Mouse (Mus musculus) forebrain, embryonic 12.5 days (tissue): ENCODE data around the gene Aldh3b3. TPM values are rescaled to one million over a fixed set of nuclear protein-coding genes. Genes with fewer than 3 reads are reported as not detected.

ENCODE experiments used
- ATAC-seq: fragments of 200-750 bp; cut with Nextera tagmentation; 2 replicates; pipeline ENCODE4 v1.8.0; 2017; ENCODE audit warnings: moderate TSS enrichment; ENCODE audit not compliant: low FRiP score
- H3K27ac ChIP-seq: fragments of 300-500 bp; sonication (generic); 2 replicates; pipeline ENCODE4 v1.5.1; 2016; ENCODE audit warnings: mild to moderate bottlenecking
- H3K27me3 ChIP-seq: fragments of 300-500 bp; sonication (generic); 2 replicates; pipeline ENCODE4 v1.6.1; 2016; ENCODE audit warnings: mild to moderate bottlenecking
- H3K36me3 ChIP-seq: fragments of 300-500 bp; sonication (generic); replicated peaks from 2 replicates; pipeline ENCODE4 v1.6.1; 2016; ENCODE audit warnings: mild to moderate bottlenecking
- H3K4me1 ChIP-seq: fragments of 300-500 bp; sonication (generic); 2 replicates; pipeline ENCODE4 v1.6.1; 2016
- H3K4me2 ChIP-seq: fragments of 300-500 bp; sonication (generic); 2 replicates; pipeline ENCODE4 v1.6.1; 2016; ENCODE audit warnings: mild to moderate bottlenecking, moderate library complexity
- H3K4me3 ChIP-seq: fragments of 300-500 bp; sonication (generic); replicated peaks from 2 replicates; pipeline ENCODE4 v1.5.1; 2016; ENCODE audit warnings: mild to moderate bottlenecking
- H3K9ac ChIP-seq: fragments of 300-500 bp; sonication (generic); 2 replicates; pipeline ENCODE4 v1.6.1; 2016; ENCODE audit warnings: mild to moderate bottlenecking
- H3K9me3 ChIP-seq: fragments of 300-500 bp; sonication (generic); 2 replicates; pipeline ENCODE4 v1.6.1; 2016
- WGBS: fragments of 180-500 bp; shearing (Covaris S2); methylation state at CpG from one replicate; pipeline ENCODE4 v1.1.7; 2016; 5-methylcytosine and 5-hydroxymethylcytosine counted together
- polyA plus RNA-seq: library from polyadenylated mRNA; unstranded; fragments of >200 nt; fragmentation: Nextera tagmentation; extraction: Ambion mirVana; gene quantifications from 2 replicates; pipeline ENCODE4 v1.2.1, GENCODE M21; 2016

The Aldh3b3 gene
- polyA plus RNA-seq, 1 experiment from 2014 or later, result not detected

DNA sequence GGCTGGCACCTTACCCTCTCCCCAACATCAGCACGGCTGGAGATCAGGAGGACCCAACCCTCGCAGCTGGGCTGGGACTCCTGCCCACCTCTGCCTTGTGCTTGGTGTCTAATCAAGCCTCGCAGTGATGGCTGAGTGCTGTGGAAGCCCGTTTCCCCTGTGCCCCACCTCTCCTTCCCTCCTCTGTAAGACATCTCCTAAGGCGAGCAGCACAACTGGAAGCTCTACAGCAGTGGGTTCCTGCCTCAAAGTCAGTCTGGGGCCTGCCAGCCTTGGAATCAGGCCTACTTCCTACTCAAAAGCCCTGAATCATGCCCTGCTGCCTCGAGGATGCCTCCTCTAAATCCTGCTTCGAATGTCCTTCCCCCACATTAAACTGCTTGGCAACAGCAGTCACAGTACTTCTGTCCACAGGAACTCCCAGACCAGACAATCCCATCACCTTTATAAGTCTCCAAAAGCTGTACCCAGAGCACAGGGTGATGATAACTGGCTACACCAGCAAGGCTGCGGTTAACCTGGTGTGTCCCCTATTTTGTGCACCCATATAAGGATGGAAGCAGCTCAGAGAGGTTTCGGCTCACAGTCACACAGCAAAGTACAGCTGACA, 40.8 kb downstream of the Aldh3b3 start:
- Histone ChIP-seq H3K4me1 (peaks cover 16% of the 10 kb centered on the region), H3K27me3 (peaks cover 4% of the 10 kb centered on the region; the same call in 1 of the 2 replicates), H3K4me3 (no peak overlapping the region), H3K4me2 (peak overlapping the region; percentile 89), H3K9me3 (no peaks in the 10 kb centered on the region), H3K36me3 (no peaks in the 10 kb centered on the region), H3K27ac (no peak overlapping the region), H3K9ac (0 out of 2 replicates have a peak overlapping the region, but pooled peaks have one; percentile 93)
- no peak for ATAC-seq
- WGBS, result 91% methylated on average over 9 of the region's 9 CpGs

DNA sequence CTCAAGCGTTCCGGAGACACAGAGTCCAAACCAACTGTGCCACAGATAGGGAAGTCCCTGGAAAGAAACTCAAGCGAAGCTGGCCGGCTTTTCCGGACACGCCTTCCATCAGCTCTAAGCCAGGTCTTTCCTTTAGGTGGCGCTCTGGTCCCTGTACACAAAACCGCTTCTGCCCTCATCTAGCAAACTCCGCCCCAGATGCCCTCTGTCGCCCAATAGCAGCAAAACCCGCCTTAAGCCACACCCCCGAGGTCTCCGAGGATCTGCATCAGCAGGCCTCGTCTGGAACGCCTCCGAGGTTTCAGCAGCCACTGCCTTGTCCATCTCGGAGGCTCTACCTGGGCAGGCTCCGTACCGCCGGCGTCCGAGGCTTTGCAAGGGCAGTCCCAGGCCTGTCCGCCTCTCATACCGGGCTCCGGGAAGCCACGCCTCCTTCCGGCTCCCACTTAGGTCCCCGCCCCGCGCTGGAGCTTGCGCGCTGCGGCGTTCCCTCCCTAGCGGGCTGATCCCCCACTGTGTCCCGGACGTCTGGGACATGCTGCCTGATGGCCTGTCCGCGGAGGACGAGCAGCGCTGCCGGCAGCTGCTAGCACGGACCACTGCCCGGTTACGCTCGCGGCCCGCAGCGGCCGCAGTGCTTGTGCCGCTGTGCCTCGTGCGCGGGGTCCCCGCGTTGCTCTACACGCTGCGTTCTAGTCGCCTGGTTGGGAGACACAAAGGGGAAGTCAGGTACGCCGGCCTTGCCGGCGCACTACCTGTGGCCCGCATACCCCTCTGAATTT, 41.9 kb downstream of the Aldh3b3 start, which contains the start of the genes Nudt8 and Gm49405:
Nudt8 (plus strand) TSS at position 462 of the 782 bp plus-strand sequence.
Gm49405 (plus strand) TSS at position 508 of the 782 bp plus-strand sequence.
- H3K27me3 ChIP-seq, result peaks cover 4% of the 10 kb centered on the region; the same call in 1 of the 2 replicates
- H3K4me1 ChIP-seq, result peaks cover 16% of the 10 kb centered on the region
- ATAC-seq, result peak; percentile 91
- peak within 1 kb of the TSS; percentile 98 for H3K27ac ChIP-seq
- WGBS, result under 1% methylated on average over 64 of the region's 64 CpGs
- H3K36me3 ChIP-seq, result 0 out of 2 replicates have a peak, but pooled peaks cover 3% of the 10 kb centered on the region
- H3K9me3 ChIP-seq, result no peaks in the 10 kb centered on the region
- H3K9ac ChIP-seq, result peak within 1 kb of the TSS; percentile 93
- peak within 1 kb of the TSS; percentile 77 for H3K4me3 ChIP-seq
- H3K4me2 ChIP-seq, result peak within 1 kb of the TSS; percentile 89

DNA sequence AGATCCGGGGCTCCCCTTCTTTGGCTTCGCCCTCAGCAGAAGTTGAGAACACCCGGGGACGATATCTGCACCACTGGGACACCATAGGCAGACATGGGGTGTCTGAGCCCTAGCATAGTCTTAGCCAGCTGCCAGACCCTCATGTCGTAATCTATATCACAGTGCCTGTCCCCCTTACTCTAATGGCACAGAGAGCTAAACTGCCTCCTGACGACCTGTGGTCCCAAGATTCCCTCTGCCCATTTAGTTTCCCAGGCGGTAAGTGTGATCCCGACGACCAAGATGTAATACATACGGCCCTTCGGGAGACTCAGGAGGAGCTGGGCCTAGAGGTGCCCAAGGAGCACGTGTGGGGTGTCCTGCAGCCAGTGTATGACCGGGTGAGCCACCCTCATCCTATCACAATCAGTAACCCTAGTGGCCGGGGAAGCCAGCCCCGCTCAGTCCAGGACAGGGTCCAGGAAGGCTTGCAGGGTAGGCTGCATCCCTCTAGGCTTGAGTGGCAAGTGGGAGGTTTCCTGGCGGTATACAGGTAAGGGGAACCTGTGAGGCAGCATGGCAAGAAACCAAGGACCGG, 42.6 kb downstream of the Aldh3b3 start:
- Histone ChIP-seq H3K4me2 (peak overlapping the region; percentile 89), H3K27me3 (peaks cover 4% of the 10 kb centered on the region; the same call in 1 of the 2 replicates)
- WGBS, result 16% methylated on average over 17 of the region's 17 CpGs

DNA sequence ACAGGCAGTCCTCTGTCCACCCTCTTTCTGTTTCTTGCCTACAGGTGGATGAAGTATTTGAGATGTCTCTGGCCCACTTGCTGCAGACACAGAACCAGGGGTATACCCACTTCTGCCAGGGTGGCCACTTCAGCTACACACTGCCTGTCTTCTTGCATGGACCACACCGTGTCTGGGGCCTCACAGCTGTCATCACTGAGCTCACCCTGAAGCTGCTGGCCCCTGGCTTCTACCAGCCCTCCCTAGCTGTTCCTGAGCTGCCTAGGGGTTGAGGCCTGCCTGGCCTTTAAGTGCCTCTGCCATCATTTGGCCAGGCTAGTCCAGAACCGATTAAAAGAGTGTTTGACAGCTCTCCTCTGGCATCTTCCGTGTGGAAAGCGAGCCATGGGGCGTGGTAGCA, 43.3 kb downstream of the Aldh3b3 start:
- H3K27ac ChIP-seq, result no peak overlapping the region
- no peak overlapping the region for H3K9ac ChIP-seq
- WGBS, result 90% methylated on average over 5 of the region's 5 CpGs
- peaks cover 16% of the 10 kb centered on the region for H3K36me3 ChIP-seq
- peaks cover 4% of the 10 kb centered on the region; the same call in 1 of the 2 replicates for H3K27me3 ChIP-seq
- H3K4me2 ChIP-seq, result no peak overlapping the region
- no peak for ATAC-seq
- H3K4me1 ChIP-seq, result peaks cover 16% of the 10 kb centered on the region
- no peaks in the 10 kb centered on the region for H3K9me3 ChIP-seq
- no peak overlapping the region; the same call in 1 of the 2 replicates for H3K4me3 ChIP-seq

More for the DNA sequence above, 42.6 kb downstream of the Aldh3b3 start:
- peak overlapping the region; percentile 93 for H3K9ac ChIP-seq
- H3K36me3 ChIP-seq, result peaks cover 8% of the 10 kb centered on the region
- peak overlapping the region; percentile 98 for H3K27ac ChIP-seq
- peak overlapping the region; percentile 77 for H3K4me3 ChIP-seq
- peaks cover 16% of the 10 kb centered on the region for H3K4me1 ChIP-seq
- no peaks in the 10 kb centered on the region for H3K9me3 ChIP-seq
- ATAC-seq, result 0 out of 2 replicates have a peak, but pooled peaks have one; percentile 9

DNA sequence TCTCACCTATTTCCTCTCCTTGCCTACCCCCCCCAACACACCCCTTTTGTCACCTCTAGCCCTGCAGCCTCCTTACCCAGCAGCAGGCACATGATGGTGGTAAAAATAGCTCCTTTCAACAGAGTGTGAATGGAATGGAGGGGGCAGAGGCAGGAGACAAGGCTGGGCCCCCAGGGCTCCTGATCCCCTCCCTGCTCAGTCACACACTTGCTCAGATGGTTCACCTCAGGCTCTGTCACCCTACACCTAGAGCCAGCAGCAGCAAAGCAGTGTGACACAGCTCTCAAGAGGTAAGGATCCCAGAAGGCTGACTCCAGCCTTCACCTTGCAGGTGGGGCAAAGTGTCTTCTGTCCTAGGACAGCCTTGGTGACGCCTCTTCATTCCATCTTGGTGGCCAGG, 44.7 kb downstream of the Aldh3b3 start, which contains the start of gene Doc2g:
Doc2g (plus strand) TSS at position 202 of the 400 bp plus-strand sequence.
- H3K27ac ChIP-seq, result no peak within 1 kb of the TSS
- peaks cover 29% of the 10 kb centered on the region for H3K36me3 ChIP-seq
- no peak within 1 kb of the TSS for H3K4me2 ChIP-seq
- peaks cover 16% of the 10 kb centered on the region for H3K4me1 ChIP-seq
- H3K9ac ChIP-seq, result no peak within 1 kb of the TSS
- no peak within 1 kb of the TSS for H3K4me3 ChIP-seq
- ATAC-seq, result no peak
- H3K9me3 ChIP-seq, result no peaks in the 10 kb centered on the region
- WGBS, result 89% methylated on average over 1 of the region's 1 CpGs
- no peaks in the 10 kb centered on the region for H3K27me3 ChIP-seq

DNA sequence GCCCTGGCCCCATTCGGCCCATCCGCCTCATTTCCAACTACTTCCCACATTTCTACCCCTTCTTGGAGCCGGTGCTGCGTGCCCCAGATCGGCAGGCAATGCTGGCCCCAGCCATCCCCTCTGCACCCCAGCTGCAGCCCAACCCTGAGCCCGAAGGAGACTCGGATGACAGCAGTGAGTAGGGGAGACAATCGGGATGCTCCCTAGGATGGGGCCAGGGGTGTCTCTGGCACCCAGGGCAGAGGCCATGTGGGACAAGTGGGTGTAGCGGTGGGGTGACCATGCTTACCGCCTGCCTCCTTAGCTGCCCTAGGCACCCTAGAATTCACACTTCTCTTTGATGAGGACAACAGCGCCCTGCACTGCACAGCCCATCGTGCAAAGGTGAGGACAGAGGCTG, 45.2 kb downstream of the Aldh3b3 start:
- Histone ChIP-seq H3K36me3 (peaks cover 34% of the 10 kb centered on the region), H3K27me3 (no peaks in the 10 kb centered on the region), H3K9ac (no peak overlapping the region), H3K27ac (no peak overlapping the region), H3K4me1 (peaks cover 16% of the 10 kb centered on the region), H3K9me3 (no peaks in the 10 kb centered on the region), H3K4me3 (no peak overlapping the region), H3K4me2 (no peak overlapping the region)
- no peak for ATAC-seq
- WGBS, result 83% methylated on average over 12 of the region's 12 CpGs

DNA sequence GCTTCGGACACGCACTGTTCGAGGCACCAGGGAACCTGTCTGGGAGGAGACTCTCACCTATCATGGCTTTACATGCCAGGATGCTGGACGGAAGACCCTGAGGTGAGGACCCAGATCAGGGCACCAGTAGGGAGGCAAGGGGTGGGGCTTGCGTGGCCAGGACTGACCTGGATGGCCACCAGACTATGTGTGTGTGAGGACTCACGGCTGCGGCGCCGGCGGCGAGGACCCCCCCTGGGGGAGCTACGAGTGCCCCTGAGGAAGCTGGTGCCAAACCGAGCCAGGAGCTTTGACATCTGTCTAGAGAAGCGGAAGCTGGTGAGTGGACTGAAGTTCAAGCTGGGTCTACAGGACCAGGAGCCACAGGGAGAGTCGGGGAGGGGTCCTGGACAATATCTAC, 45.9 kb downstream of the Aldh3b3 start:
- no peaks in the 10 kb centered on the region for H3K27me3 ChIP-seq
- H3K36me3 ChIP-seq, result peaks cover 41% of the 10 kb centered on the region
- no peak overlapping the region for H3K4me2 ChIP-seq
- no peak overlapping the region for H3K27ac ChIP-seq
- WGBS, result 90% methylated on average over 15 of the region's 15 CpGs
- H3K4me3 ChIP-seq, result no peak overlapping the region
- H3K4me1 ChIP-seq, result peaks cover 16% of the 10 kb centered on the region
- H3K9ac ChIP-seq, result no peak overlapping the region
- ATAC-seq, result no peak
- no peaks in the 10 kb centered on the region for H3K9me3 ChIP-seq

DNA sequence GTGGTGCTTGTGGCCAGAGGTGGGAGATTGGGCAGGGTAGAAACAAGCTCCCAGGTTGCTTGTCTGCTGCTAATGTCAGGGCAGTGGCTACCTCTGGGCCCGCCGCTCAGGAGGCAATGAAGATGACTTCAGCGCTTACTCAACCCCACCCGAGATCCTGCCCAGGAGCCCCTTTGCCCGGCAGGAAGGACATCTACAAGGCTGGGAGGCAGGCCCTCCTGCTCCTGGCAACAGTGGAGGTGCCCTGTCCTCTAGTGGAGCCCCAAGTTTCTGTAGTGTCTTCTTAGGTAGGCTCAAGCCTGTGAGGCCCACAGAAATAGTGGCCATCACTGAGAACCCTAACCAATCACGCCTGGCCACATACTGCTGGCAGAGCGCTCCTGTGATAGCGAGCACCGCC, 46.6 kb downstream of the Aldh3b3 start:
- WGBS, result 89% methylated on average over 9 of the region's 9 CpGs
- H3K27ac ChIP-seq, result 0 out of 2 replicates have a peak overlapping the region, but pooled peaks have one; percentile 31
- no peak for ATAC-seq
- no peak overlapping the region for H3K4me2 ChIP-seq
- no peaks in the 10 kb centered on the region for H3K27me3 ChIP-seq
- H3K9ac ChIP-seq, result no peak overlapping the region
- no peaks in the 10 kb centered on the region for H3K9me3 ChIP-seq
- peaks cover 11% of the 10 kb centered on the region for H3K4me1 ChIP-seq
- no peak overlapping the region for H3K4me3 ChIP-seq
- H3K36me3 ChIP-seq, result peaks cover 48% of the 10 kb centered on the region

DNA sequence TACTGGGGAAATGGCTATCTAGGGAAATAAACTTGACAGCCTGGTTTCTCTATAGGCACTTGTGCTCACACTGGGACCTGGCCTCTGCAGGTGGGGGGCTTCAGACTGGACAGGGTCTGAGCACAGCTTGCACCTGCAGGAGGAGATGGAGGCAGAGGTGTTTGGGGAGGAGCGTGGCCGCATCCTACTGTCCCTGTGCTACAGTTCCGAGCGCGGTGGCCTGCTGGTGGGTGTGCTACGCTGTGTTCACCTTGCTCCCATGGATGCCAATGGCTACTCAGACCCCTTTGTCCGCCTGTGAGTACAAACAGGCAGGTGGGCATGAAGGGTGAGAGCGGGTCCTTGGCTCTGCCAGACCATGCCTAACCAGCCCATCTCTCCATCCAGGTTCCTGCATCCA, 47.5 kb downstream of the Aldh3b3 start:
- Histone ChIP-seq H3K27ac (no peak overlapping the region), H3K9ac (no peak overlapping the region), H3K4me3 (no peak overlapping the region), H3K9me3 (no peaks in the 10 kb centered on the region), H3K4me1 (peaks cover 10% of the 10 kb centered on the region), H3K27me3 (no peaks in the 10 kb centered on the region), H3K36me3 (peaks cover 53% of the 10 kb centered on the region), H3K4me2 (no peak overlapping the region)
- no peak for ATAC-seq
- WGBS, result 94% methylated on average over 8 of the region's 8 CpGs

DNA sequence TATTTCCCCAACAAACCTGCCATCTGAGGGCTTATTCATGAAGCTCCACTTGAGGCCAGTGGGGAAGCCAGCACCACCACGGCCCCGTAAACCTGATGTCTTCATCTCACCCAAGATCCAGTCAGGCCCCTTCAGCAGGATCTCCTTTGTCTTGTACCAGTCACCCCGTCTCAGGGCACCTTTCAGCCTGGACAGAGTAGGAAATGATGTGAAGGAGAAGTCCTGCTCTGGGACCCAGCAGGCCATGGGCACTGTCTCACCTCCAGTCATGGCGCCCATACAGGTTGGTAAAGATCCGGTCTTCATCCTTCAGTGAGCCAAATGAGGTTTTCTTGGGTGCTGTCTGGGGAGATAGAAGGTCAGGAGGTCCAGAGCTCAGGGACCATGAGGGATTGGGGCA, 52.6 kb downstream of the Aldh3b3 start:
- Histone ChIP-seq H3K4me3 (no peak overlapping the region), H3K36me3 (peaks cover 44% of the 10 kb centered on the region), H3K9ac (no peak overlapping the region), H3K9me3 (no peaks in the 10 kb centered on the region), H3K27me3 (no peaks in the 10 kb centered on the region), H3K4me2 (no peak overlapping the region), H3K4me1 (peaks cover 13% of the 10 kb centered on the region), H3K27ac (no peak overlapping the region)
- no peak for ATAC-seq
- WGBS, result 96% methylated on average over 5 of the region's 5 CpGs

DNA sequence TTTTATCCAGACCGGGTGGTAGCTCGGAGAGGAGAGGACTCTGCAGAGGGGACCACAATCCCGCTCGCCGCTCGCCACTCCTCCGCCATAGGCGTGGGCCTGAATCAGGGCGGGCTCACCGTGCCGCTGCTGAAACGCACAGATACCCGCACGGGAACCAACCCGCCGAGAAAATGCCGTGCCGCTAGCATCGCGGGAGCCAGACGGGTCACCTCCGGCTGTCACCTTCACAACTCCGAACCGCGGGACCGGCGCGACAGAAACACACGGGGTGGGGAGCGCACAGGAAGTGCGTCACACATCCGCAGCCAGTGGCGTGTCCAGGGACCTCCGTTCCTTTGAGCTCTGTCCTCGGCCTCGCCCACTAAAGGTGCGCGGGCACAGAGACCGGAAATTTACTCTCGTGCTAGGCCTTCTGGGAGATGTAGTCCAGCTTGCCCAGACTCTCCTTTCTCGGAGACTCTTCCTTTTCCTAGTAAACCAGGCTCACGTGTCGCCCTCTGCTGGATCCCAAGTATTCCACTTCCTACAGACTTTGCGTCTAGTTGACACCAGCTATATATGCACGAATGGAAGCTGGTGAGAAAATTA, 54.1 kb downstream of the Aldh3b3 start, which contains the start of gene Ndufv1:
Ndufv1 (minus strand) TSS at position 375 of the 591 bp plus-strand sequence.
- WGBS, result under 1% methylated on average over 45 of the region's 45 CpGs
- peak; percentile 100 for ATAC-seq
- Histone ChIP-seq H3K27ac (peak within 1 kb of the TSS; percentile 26; the same call in 1 of the 2 replicates), H3K9ac (peak within 1 kb of the TSS; percentile 71), H3K9me3 (no peaks in the 10 kb centered on the region), H3K27me3 (no peaks in the 10 kb centered on the region), H3K4me1 (peaks cover 13% of the 10 kb centered on the region), H3K4me2 (peak within 1 kb of the TSS; percentile 68), H3K36me3 (peaks cover 29% of the 10 kb centered on the region), H3K4me3 (peak within 1 kb of the TSS; percentile 89)
